Mouse (Mus musculus) C2C12 (cell line): ENCODE measurements around the gene 1700129C05Rik. TPM values are rescaled to one million over a fixed set of nuclear protein-coding genes. Genes with fewer than 3 reads are reported as not detected.

Source experiments
- H3K27me3 ChIP-seq: one replicate; pipeline ENCODE4 v1.6.1; 2011; ENCODE audit not compliant: control insufficient read depth, insufficient read depth, insufficient read length
- H3K36me3 ChIP-seq: one replicate; pipeline ENCODE4 v1.6.1; 2011; ENCODE audit not compliant: control insufficient read depth, insufficient read depth
- H3K4me3 ChIP-seq: one replicate; pipeline ENCODE4 v1.5.1; 2011; ENCODE audit warnings: mild to moderate bottlenecking, control low read depth; ENCODE audit not compliant: poor library complexity, insufficient read depth, severe bottlenecking
- H3K79me2 ChIP-seq: one replicate; pipeline ENCODE4 v1.6.1; 2011; ENCODE audit not compliant: control insufficient read depth, insufficient read depth
- H3K79me3 ChIP-seq: one replicate; pipeline ENCODE4 v1.6.1; 2011; ENCODE audit warnings: low read depth, control low read depth
- H3ac ChIP-seq: one replicate; pipeline ENCODE3; 2011; ENCODE audit warnings: low read depth; ENCODE audit not compliant: control insufficient read depth, insufficient read length
- CEBPB ChIP-seq: IDR thresholded peaks from one replicate; pipeline ENCODE4 v1.6.1; 2011; ENCODE audit warnings: low read depth, mild to moderate bottlenecking, control low read depth, moderate library complexity
- CTCF ChIP-seq: IDR thresholded peaks from one replicate; pipeline ENCODE4 v1.5.1; 2011; ENCODE audit not compliant: control insufficient read depth, insufficient read depth, insufficient read length
- FOSL1 ChIP-seq: IDR thresholded peaks from one replicate; pipeline ENCODE4 v1.8.0; 2011; ENCODE audit warnings: mild to moderate bottlenecking, low read length; ENCODE audit not compliant: poor library complexity, insufficient read depth, severe bottlenecking
- MAX ChIP-seq: IDR thresholded peaks from one replicate; pipeline ENCODE4 v1.6.1; 2011; ENCODE audit warnings: mild to moderate bottlenecking, control low read depth
- MYOD1 ChIP-seq: IDR thresholded peaks from one replicate; pipeline ENCODE4 v1.6.1; 2011; ENCODE audit warnings: low read depth; ENCODE audit not compliant: control insufficient read depth, insufficient read length
- MYOG ChIP-seq: IDR thresholded peaks from one replicate; pipeline ENCODE4 v1.6.1; 2011; ENCODE audit not compliant: control insufficient read depth, insufficient read length; ENCODE audit errors: extremely low read depth
- USF1 ChIP-seq: IDR thresholded peaks from one replicate; pipeline ENCODE4 v1.6.1; 2011; ENCODE audit warnings: low read depth, mild to moderate bottlenecking, control low read depth, moderate library complexity
- long read RNA-seq, 2 experiments: library from polyadenylated mRNA; unstranded; transcript quantifications; one replicate each; pipeline ENCODE4 v2.0.0; 2019 to 2020
- polyA plus RNA-seq: library from polyadenylated mRNA; unstranded; fragments of >200 nt; fragmentation: generic; extraction: Trizol; gene quantifications from one replicate; pipeline ENCODE4 v1.2.1, GENCODE M21; 2012; ENCODE audit warnings: missing spikeins

The 1700129C05Rik gene
- not detected for polyA plus RNA-seq
- long read RNA-seq, experiment 1, result 0 reads
- long read RNA-seq, experiment 2, result 0 reads

- Histone ChIP-seq H3K79me3 (no peaks in the 10 kb centered on the region), H3K27me3 (peaks cover 10% of the 10 kb centered on the region), H3ac (no peak within 1 kb of the TSS), H3K36me3 (no peaks in the 10 kb centered on the region), H3K79me2 (no peaks in the 10 kb centered on the region), H3K4me3 (no peak within 1 kb of the TSS)
- no peak for TF ChIP-seq FOSL1
- no peak for TF ChIP-seq MYOG
- no peak for TF ChIP-seq CEBPB
- no peak for TF ChIP-seq MAX
- TF ChIP-seq USF1, result no peak
- TF ChIP-seq MYOD1, result no peak
- TF ChIP-seq CTCF, result no peak
Measured at GRCm38 (mm10) chr14:59142793-59143192, at the start of gene 1700129C05Rik. Gene 1700129C05Rik (minus strand): TSS chr14:59142893.

GRCm38 (mm10) chr14:59186121-59186520 lies 43.4 kb upstream of the 1700129C05Rik start:
- H3ac ChIP-seq, result no peak overlapping the region
- no peaks in the 10 kb centered on the region for H3K27me3 ChIP-seq
- H3K79me3 ChIP-seq, result no peaks in the 10 kb centered on the region
- H3K36me3 ChIP-seq, result no peaks in the 10 kb centered on the region
- H3K4me3 ChIP-seq, result no peak overlapping the region
- no peaks in the 10 kb centered on the region for H3K79me2 ChIP-seq
- no peak for TF ChIP-seq MYOG
- no peak for TF ChIP-seq MAX
- TF ChIP-seq FOSL1, result no peak
- no peak for TF ChIP-seq MYOD1
- TF ChIP-seq CTCF, result no peak
- no peak for TF ChIP-seq CEBPB
- TF ChIP-seq USF1, result no peak

DNA sequence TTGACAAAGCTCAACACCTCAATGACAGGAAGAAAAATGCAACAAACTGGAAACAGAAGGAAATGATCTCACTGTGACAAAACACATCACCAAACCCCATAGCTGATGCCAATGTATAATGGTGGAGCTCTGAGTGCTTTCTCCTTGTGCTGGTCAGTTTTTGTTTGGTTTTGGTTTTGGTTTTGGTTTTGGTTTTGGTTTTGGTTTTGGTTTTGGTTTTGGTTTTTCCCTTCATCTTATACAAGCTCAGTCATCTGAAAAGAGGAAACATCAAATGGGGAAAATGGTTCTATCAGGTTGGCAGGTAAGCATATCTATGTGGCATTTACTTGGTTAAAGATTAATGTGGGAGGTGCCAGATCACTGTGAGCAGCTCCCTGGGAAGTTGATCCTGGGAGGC lies 42.8 kb upstream of the 1700129C05Rik start:
- no peaks in the 10 kb centered on the region for H3K79me3 ChIP-seq
- H3K27me3 ChIP-seq, result no peaks in the 10 kb centered on the region
- no peaks in the 10 kb centered on the region for H3K36me3 ChIP-seq
- no peak overlapping the region for H3K4me3 ChIP-seq
- H3K79me2 ChIP-seq, result no peaks in the 10 kb centered on the region
- no peak overlapping the region for H3ac ChIP-seq
- TF ChIP-seq CEBPB, result no peak
- TF ChIP-seq MYOD1, result no peak
- TF ChIP-seq USF1, result no peak
- no peak for TF ChIP-seq MAX
- TF ChIP-seq FOSL1, result no peak
- TF ChIP-seq CTCF, result no peak
- no peak for TF ChIP-seq MYOG

DNA sequence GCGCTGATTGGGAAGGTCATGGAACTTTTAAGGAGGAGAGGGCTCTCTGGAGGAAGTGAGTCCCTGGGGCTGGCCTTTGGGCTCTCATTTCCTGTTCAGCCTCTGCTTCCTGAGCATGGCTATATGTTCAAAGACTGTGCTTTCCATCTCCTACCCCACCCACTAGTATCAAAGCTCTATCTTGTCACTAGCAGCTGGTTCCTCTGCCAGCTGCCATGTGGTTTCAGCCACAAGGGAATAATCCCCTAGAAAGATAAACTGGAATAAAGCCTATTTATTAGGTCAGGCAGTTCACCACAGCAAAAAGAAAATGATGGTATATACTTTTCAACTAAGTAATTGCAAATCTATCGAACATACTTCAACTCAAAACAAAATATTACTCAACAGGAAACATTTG lies 40.0 kb upstream of the 1700129C05Rik start:
- Histone ChIP-seq H3K79me2 (no peaks in the 10 kb centered on the region), H3K27me3 (no peaks in the 10 kb centered on the region), H3ac (no peak overlapping the region), H3K79me3 (no peaks in the 10 kb centered on the region), H3K36me3 (no peaks in the 10 kb centered on the region), H3K4me3 (no peak overlapping the region)
- TF ChIP-seq MYOG (no peak), MYOD1 (peak; percentile 5)

- Histone ChIP-seq H3K79me3 (no peaks in the 10 kb centered on the region), H3K36me3 (no peaks in the 10 kb centered on the region), H3K27me3 (no peaks in the 10 kb centered on the region), H3K79me2 (no peaks in the 10 kb centered on the region), H3ac (no peak within 1 kb of the TSS), H3K4me3 (no peak within 1 kb of the TSS)
- TF ChIP-seq USF1 (no peak), MYOG (no peak)
Measured at GRCm38 (mm10) chr14:59178649-59179048, 36.0 kb upstream of the 1700129C05Rik start, which contains the start of gene Gm5142. Gene Gm5142 (minus strand): TSS chr14:59178749.

- Histone ChIP-seq H3K4me3 (no peak overlapping the region), H3K79me2 (no peaks in the 10 kb centered on the region), H3K27me3 (no peaks in the 10 kb centered on the region), H3ac (no peak overlapping the region), H3K36me3 (no peaks in the 10 kb centered on the region), H3K79me3 (no peaks in the 10 kb centered on the region)
- TF ChIP-seq CEBPB (no peak), MYOG (no peak), MAX (no peak), USF1 (no peak), CTCF (no peak), FOSL1 (no peak), MYOD1 (no peak)
Measured at GRCm38 (mm10) chr14:59157016-59157698, 14.5 kb upstream of the 1700129C05Rik start.
